Mouse (Mus musculus): ENCODE measurements around the gene Prps1l1. TPM values are rescaled to one million over a fixed set of nuclear protein-coding genes. Genes with fewer than 3 reads are reported as not detected.

The Prps1l1 gene
- total RNA-seq, 2 experiments from 2014 or later, result not detected

- ATAC-seq (replicated peaks; ENCODE audit: low FRiP score, poor library complexity, severe bottlenecking), result no peak
These were observed 36.7 kb downstream of the Prps1l1 start for GRCm38 (mm10) chr12:35021285-35021684.

- no peak for ATAC-seq (replicated peaks; ENCODE audit: low FRiP score, poor library complexity, severe bottlenecking)
These were observed 37.5 kb downstream of the Prps1l1 start for GRCm38 (mm10) chr12:35022066-35022465.

GRCm38 (mm10) chr12:35025916-35026432, 41.4 kb downstream of the Prps1l1 start:
- no peak for ATAC-seq (replicated peaks; ENCODE audit: low FRiP score, poor library complexity, severe bottlenecking)

GRCm38 (mm10) chr12:35027533-35027932, 43.0 kb downstream of the Prps1l1 start:
- no peak for ATAC-seq (replicated peaks; ENCODE audit: low FRiP score, poor library complexity, severe bottlenecking)

Other genes with a start within 250 kb of the Prps1l1 start
- gene Hdac9, start 67.7 kb upstream of the Prps1l1 start, total RNA-seq (2015; ENCODE audit: low replicate concordance), result 1.7 and 4.3 TPM in 2 replicates
- gene Hdac9, start 67.7 kb upstream of the Prps1l1 start, total RNA-seq (2017; ENCODE audit: low replicate concordance), result 2.2 and 2.3 TPM in 2 replicates
- 14.1 and 31.0 TPM in 2 replicates for gene Snx13, start 62.4 kb downstream of the Prps1l1 start, total RNA-seq (2015; ENCODE audit: low replicate concordance)
- 10.4 and 25.4 TPM in 2 replicates for gene Snx13, start 62.4 kb downstream of the Prps1l1 start, total RNA-seq (2017; ENCODE audit: low replicate concordance)

Data from erythroid progenitor cell, adult 5-6 weeks (primary cell).